Mouse (Mus musculus) lung, postnatal 4 days (tissue): ENCODE measurements around the gene Zfyve9.

Experiments used
- DNase-seq, 2 experiments: peaks; one replicate each; pipeline ENCODE4 v3.0.0; 2021

Zfyve9 gene

GRCm38 (mm10) chr4:108780057-108780863, at the start of gene Zfyve9:
Gene Zfyve9 (minus strand): TSS chr4:108780798.
- peak; percentile 89 to 93 for DNase-seq

- no peak for DNase-seq
Observed at GRCm38 (mm10) chr4:108826643-108827042, 46.0 kb upstream of the Zfyve9 start.

- DNase-seq, result no peak
Observed at GRCm38 (mm10) chr4:108826096-108826495, 45.5 kb upstream of the Zfyve9 start.

DNA sequence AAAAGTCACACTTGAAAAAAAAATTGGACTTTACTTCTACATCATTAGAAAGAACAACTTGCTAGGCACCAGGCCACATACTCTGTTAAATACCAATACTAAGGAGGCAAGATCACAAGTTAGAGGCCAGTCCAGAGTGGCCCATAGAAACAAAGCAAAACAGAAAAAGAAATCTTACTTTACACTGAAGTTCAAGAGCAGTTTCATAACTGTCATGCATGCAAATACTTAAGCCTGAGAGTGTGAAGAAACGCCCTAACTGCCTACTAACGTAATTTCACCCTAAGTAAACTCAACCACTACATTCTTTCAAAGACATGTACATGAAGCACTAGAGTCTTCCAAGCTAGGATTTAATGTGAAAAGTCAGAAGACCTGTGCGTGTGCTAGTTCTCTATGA, 45.1 kb upstream of the Zfyve9 start:
- DNase-seq, result no peak

DNA sequence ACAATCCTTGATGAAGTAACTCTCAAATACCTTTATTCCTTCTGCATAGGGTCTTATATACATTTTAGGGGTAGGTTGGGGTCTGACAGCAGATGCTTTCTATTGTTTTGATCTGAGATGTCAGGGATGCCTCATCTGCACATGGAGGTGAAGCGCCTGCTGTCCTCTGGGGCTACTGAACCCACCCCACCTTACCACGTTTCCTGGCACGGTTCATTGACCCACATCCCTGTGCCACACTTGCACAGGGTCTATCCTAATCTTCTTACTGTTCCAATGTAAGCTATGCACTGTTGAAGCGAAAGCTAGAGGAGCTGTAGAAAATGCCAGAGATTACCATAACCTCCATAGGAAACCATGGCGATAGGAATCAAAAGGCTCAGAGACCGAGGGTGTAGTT, 31.0 kb upstream of the Zfyve9 start:
- DNase-seq, result no peak

DNA sequence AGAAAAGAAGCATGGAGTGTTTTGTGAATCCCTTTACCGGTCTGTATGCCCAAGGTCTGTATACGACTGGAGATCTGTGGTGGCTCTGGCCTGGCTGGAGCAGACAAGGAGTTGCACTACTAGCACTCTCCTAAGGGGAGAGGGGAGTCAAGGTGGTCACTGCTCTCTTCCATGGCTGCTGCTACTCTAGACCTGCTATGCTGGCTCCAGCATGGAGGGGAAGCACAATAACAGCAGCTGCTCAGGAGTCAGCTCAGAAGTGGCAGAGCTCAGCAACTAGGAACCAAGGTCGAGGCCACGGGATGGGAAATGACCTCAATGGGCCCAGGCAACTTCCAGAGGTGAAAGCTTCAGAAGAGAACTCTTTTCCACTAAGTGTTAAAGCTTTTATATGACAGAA, 30.5 kb upstream of the Zfyve9 start:
- no peak for DNase-seq

GRCm38 (mm10) chr4:108803535-108803934, 22.9 kb upstream of the Zfyve9 start:
- DNase-seq, result no peak

DNA sequence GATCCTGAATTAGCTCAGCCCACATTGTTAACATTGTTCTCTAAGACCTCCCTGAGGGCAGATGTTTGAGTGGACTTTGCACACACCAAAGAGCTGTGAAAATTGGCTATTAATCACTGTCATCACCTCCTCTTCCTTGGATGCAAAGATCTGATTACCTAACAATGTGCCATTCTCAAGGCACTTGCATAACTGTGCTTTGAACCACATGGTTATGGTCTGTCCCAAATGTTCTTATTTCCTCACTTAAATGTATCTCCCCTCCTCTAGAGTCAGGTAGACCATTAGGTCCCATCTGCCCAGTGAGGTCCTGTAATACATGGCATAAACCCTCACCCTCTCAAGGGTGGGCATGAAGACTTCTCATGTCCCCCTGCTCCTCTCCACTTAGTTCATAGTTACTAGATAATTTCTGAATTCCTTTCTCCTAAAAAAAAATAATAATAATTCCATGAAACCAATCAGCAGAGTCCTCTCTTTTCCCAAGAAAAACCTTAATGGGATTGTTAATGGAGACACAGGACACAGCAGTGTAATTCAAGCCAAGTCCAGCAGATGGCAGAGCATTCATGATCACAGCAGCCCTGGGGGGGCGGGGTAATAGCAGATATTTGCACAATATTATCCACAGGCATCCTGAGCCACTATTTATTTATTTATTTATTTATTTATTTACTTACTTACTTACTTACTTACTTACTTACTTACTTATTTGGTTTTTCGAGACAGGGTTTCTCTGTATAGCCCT, 17.7 kb upstream of the Zfyve9 start:
- peak; percentile 50 to 82 for DNase-seq

DNA sequence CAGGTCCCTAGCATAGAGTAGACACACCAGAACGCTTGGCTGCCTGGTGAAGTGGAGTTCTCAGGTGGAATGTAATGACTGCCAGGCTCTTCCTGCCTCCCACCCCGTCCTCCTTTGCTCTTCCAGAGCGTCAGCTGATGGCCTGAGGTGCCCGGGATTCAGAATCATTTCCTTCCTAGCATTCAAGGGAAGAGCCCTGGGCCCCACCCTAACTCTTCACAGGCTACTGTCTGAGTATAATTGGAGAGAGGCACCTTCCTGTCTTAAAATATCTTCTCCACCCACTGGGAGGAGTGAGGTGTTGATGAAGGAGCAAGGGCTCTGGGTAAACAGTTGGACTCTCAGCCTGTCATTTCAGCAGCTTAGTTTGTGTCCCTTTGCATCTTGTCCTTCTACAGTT, 16.1 kb upstream of the Zfyve9 start:
- DNase-seq, result no peak

DNA sequence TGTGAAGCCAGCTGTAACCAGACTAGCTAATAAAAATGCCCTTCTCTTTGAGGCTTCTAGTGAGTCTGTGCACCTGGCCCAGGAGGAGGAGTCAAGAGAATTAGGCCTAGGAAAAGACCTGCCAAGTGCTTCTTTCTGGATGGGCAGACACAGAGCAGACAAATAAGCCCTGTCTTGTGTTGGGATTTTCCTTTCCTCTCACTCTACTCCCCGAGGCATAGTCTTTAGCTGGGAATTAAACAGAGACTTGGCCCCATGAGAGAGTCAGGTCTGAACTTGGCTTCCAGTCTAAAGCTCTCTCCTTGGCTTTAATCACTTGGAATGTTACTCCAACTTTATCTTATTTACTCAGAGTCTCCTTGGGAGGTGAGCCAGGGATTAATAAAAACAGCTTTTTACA, 13.3 kb upstream of the Zfyve9 start:
- no peak for DNase-seq

- DNase-seq, result no peak
Observed at GRCm38 (mm10) chr4:108790507-108790906, 9.9 kb upstream of the Zfyve9 start.

DNA sequence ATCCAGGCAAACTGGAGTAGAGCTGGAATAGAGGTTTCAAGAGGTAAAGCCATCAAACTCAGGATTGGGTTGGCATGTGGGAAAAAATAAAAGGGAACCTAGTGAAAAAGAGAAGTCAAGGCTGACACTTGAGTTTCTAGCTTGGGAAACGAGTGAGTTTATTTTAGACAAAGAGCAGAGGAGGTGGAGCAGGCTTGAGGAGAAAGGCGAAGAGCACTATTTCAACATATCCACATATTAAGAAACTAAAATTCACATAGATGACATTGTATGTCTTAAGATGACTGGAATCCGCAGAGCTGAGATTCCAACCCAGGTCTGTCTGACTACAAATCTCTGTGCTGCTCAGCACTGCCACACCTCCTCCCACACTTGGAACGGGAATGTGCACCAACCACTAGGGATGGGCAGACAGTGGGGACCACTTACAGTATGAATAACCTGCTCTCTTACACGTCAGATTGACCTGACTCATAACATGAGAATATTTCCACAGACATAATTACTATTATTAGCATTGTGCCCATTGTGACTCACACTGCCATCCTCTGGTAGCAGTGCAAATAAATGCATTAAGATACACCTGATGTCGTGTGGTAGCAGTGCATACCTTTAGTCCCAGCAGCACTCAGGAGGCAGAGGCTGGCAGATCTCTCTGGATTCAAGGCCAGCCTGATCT, 8.8 kb upstream of the Zfyve9 start:
- peak in 1 of 2 experiments; percentile 8 for DNase-seq

- DNase-seq, result no peak
Observed at GRCm38 (mm10) chr4:108782421-108783085, 2.0 kb upstream of the Zfyve9 start.

- DNase-seq, result no peak
Observed at GRCm38 (mm10) chr4:108781596-108781995, 998 bp upstream of the Zfyve9 start.

DNA sequence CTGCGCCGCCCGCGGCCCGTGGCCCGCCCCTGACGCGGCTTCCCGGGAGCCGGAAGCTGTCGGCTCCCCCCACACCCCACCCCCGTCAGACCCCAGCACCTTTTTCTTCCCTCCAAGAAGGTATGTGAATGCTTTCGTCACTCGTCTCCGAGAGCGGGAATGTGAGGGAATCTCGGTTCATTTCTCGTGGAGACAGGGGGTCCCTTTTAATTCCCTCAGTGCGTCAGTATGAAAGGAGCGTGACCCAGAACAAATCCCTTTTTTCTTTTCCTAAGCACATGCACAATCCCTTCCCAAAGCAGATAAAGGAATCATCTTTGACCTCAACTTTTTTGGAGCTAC, 237 bp upstream of the Zfyve9 start:
- no peak for DNase-seq

DNA sequence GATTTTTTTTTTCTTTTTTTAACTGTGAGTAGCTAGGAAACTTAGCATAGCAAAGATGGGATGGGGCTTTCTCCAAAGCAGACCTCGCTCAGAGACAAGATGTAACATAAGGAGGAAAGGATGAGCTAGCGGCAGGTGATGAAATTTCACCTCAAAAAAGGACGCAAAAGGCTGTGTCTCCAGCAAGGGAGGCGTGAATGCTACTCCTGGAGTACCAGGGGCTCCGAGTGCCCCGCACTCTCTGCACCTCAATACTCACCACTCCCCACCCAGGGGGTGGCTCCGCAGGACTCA, 888 bp downstream of the Zfyve9 start:
- no peak for DNase-seq

GRCm38 (mm10) chr4:108768527-108768926, 12.1 kb downstream of the Zfyve9 start:
- DNase-seq, result no peak

GRCm38 (mm10) chr4:108759583-108759982, 21.0 kb downstream of the Zfyve9 start:
- DNase-seq, result no peak

DNA sequence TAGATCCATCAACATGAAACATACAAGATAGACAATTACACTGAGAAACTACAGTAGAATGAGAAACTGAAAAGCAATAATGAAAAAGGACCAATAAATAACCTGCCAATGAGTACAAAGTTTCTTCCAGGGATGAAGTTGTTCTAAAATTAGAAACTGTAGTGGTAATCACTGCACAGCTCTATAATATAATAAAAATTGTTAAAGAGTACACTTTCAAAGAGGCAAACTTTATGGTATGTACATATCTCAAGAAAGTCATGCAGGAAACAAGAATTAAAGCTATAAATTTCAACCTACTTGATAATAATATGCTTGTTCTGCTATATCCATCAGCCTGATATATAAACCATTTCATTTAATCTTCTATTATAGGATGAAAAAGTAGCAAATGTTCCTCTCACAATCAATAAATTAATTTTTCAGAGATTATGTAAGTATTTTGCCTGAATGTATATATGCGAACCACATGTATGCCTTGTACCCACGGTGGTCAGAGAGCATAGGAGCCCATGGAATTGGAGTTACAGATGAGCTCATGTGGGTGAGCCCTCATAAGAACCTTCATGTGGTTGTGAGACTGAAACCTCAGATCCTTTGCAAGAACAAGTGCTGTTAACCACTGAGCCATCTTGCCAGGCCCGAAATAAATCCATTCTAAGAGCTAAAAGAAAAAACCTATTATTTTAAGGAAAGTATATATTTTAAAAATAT, 34.3 kb downstream of the Zfyve9 start:
- DNase-seq, result no peak

GRCm38 (mm10) chr4:108731582-108731981, 49.0 kb downstream of the Zfyve9 start:
- DNase-seq, result no peak

GRCm38 (mm10) chr4:108730450-108730849, 50.1 kb downstream of the Zfyve9 start:
- no peak for DNase-seq

GRCm38 (mm10) chr4:108724102-108724501, 56.5 kb downstream of the Zfyve9 start:
- DNase-seq, result no peak

DNA sequence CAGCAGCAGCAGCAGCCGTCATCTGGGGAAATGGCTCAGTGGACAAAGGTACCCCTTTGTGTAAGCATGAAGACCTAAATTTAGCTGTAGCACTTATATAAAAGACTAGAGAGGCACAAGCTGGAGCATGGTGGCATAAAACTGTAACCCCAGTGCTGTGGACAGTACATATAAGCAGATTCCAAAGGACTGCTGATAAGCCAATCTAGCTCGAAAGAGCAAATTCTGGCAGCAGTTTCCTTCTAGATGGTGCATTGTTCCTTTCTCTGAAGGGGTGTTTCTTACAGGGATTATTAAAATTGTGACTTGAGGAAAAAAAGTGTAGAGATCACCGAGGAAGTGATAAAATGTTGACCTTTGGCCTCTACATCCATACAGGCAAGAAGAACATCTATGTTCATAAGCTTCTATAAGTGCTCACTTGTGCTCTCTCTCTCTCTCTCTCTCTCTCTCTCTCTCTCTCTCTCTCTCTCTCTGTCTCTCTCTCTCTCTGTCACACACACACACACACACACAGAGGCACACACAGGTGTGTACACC, 59.3 kb downstream of the Zfyve9 start:
- no peak for DNase-seq
